Mouse (Mus musculus) right cerebral cortex, postnatal 25 days (tissue): ENCODE measurements around the gene Myh9.

Experiments
- DNase-seq: peaks from one replicate; pipeline ENCODE4 v3.0.0; 2022

Myh9 gene

GRCm38 (mm10) chr15:77782449-77783014 is 59.4 kb downstream of the Myh9 start:
- no peak for DNase-seq

- DNase-seq: peak; percentile 53
Measured at GRCm38 (mm10) chr15:77775186-77775963, 66.6 kb downstream of the Myh9 start.

- no peak for DNase-seq
Measured at GRCm38 (mm10) chr15:77774303-77774702, 67.7 kb downstream of the Myh9 start.

GRCm38 (mm10) chr15:77773099-77773915 is 68.7 kb downstream of the Myh9 start:
- no peak for DNase-seq

- no peak for DNase-seq
Measured at GRCm38 (mm10) chr15:77770942-77771341, 71.0 kb downstream of the Myh9 start.

- DNase-seq: no peak
Measured at GRCm38 (mm10) chr15:77770341-77770740, 71.6 kb downstream of the Myh9 start.

- no peak for DNase-seq
Measured at GRCm38 (mm10) chr15:77766981-77767380, 75.0 kb downstream of the Myh9 start.

- DNase-seq: no peak
Measured at GRCm38 (mm10) chr15:77765484-77766093, 76.4 kb downstream of the Myh9 start.

GRCm38 (mm10) chr15:77764391-77765006 is 77.5 kb downstream of the Myh9 start:
- no peak for DNase-seq

DNA sequence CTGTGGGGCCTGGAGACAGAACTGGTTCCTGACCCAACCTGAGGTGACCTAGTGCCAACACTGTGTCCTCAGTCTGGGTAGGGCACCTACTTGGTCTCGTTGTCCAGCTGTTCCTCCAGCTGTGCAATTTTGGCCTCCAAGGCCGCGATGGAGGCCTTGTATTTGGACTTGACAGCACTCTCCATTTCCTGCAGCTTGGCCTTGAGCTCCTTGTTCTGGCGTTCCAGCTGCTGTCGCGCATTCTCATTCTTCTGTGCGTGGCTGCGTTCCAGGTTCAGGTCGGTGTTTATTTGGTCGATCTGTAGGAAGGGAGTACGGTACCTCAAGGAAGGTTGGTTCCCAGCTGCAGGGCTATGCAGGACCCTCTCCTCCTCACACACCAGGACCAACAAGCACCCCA is 78.3 kb downstream of the Myh9 start:
- DNase-seq: no peak

GRCm38 (mm10) chr15:77763050-77763449 is 78.9 kb downstream of the Myh9 start:
- no peak for DNase-seq

GRCm38 (mm10) chr15:77761561-77762380 is 80.2 kb downstream of the Myh9 start:
- no peak for DNase-seq

DNA sequence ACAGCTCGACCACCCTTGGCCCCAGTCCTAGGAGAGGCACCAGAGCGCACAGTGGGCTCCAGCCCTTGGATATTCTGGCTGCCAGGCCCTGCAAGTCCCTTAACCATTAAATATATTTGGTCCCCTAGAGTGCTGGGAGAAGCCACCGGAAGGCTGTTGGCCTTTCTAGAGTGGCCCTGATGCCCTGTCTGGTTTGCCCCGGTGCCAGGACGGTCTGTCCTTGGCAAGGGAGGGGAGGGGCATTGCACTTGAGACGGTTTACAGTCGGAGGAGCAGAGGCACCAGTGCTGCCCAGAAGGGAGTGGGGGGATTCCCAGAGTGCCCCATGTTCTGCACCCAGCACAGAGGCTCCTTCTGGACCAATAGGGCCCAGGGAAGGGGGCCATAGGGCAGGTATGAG is 80.9 kb downstream of the Myh9 start:
- no peak for DNase-seq

DNA sequence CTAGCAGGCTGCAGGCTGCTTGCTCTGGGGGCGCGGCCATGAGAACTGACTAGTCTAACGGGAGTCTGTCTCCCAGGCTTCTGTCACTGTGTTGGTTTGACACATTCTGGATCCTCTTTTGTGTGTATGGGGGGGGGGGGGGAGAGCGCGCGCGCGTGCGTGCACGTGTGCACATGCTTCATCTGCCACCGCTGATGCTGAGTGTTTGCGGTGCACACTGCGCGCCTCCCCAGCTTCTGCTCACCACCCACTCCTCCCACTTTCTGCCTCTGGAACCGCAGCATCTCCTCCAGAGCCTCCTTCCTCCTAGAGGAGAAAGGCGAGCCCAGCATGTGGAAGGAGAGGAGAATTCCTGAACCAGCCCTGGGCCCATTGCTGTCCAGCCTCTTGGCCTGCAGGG is 81.9 kb downstream of the Myh9 start:
- no peak for DNase-seq

DNA sequence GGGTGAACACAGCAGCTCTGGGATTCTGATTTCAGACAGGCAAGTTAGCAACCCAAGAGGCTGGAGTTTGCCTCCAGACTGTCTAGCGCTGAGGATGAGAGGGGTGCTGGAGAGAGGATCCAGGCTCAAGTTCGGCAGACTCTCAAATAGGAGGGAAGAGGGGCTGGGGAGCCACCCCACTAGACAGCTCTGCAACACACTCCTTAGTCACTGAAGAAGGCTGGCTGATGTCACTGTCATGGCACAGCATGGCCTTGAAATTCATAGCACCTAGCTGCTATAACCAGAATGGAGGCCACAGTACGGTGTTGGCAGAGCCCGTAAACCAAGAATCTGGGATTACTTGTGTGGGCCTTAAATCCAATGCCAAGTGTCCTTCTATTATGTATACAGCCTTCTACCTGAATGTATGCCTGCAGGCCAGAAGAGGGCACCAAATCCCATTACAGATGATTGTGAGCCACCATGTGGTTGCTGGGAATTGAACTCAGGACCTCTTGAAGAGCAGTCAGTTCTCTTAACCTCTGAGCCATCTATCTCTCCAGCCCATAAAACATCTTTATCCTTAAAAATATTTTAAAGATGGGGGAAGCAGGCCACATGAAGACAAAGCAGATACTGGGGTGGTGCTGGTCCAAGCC is 84.3 kb downstream of the Myh9 start:
- no peak for DNase-seq

DNA sequence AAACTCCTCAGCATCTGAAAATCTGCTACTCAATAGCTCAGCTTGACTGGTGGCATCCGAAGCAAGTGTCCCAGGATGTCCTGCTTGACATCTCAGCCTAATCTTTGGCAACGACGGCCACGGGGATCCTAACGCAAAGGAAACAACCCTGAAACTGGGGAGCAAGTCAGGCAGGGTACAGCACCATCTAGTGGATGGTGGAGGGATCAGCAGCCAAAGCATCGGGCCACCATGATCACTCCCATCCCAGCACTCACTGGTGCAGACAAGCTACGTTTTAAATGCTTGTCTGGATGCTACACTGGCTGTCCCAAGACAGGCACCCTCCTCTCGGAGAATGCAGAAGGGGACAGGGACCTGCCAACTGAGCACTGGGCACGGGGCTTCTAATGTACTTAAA is 85.1 kb downstream of the Myh9 start, which contains the start of gene Apol8:
Gene Apol8 (minus strand): TSS at position 156 of the 400 bp plus-strand sequence.
- peak; percentile 62 for DNase-seq

GRCm38 (mm10) chr15:77756081-77756480 is 85.9 kb downstream of the Myh9 start:
- no peak for DNase-seq

DNA sequence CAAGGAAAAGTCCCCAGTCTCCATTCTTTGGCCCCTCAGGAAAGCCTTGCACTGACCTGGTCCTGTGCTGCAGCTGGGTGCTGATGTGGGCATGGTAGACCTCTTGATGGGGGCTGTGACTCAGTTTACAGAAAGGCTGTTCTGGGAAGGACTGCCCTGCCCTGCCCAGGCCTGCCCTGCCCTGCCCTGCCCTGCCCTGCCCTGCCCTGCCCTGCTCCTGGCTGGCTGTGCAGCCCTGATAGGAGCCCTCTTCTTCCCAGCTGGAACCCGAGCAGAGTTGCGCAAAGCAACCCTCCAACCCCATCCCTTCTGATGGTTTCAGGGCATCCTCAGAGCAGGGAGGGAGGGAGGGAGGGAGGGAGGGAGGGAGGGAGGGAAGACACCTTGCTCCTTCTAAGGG is 86.8 kb downstream of the Myh9 start:
- DNase-seq: no peak

DNA sequence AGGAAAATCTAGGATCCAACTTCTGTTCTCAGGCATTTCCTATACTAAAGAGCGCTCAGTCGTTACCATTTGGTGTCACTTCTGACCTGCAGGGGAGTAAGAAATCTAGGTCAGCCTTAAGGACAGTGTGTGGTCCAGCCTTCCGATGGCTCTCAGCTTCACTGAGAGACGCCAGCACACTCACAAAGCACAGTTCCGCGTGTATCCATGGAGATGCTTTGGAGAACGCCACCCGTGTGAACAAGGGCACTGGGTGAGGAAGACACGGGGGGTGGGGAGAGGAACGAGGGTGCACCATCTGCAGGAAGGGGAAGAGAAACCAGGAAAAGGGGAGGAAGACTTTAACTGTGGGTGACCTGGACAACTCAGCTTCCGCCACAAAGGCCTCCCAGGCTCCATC is 89.5 kb downstream of the Myh9 start:
- DNase-seq: no peak

GRCm38 (mm10) chr15:77750461-77750860 is 91.5 kb downstream of the Myh9 start:
- DNase-seq: no peak

- no peak for DNase-seq
Measured at GRCm38 (mm10) chr15:77749717-77750116, 92.3 kb downstream of the Myh9 start.
